Mouse (Mus musculus): ENCODE results near the gene Ifrd2.

Gene Ifrd2

GRCm38 (mm10) chr9:107599842-107600241, 12.4 kb downstream of the Ifrd2 start:
- no peak for DNase-seq (ENCODE audit: low spot score)

- no peak for DNase-seq (ENCODE audit: low spot score)
Measured at GRCm38 (mm10) chr9:107600745-107601144, 13.3 kb downstream of the Ifrd2 start.

GRCm38 (mm10) chr9:107601275-107601674, 13.8 kb downstream of the Ifrd2 start:
- no peak for DNase-seq (ENCODE audit: low spot score)

- peak; percentile 88 for DNase-seq (ENCODE audit: low spot score)
Measured at GRCm38 (mm10) chr9:107602068-107602648, 14.7 kb downstream of the Ifrd2 start.

- DNase-seq (ENCODE audit: low spot score): no peak
Measured at GRCm38 (mm10) chr9:107603251-107603650, 15.8 kb downstream of the Ifrd2 start.

- no peak for DNase-seq (ENCODE audit: low spot score)
Measured at GRCm38 (mm10) chr9:107605041-107605661, 17.7 kb downstream of the Ifrd2 start.

- no peak for DNase-seq (ENCODE audit: low spot score)
Measured at GRCm38 (mm10) chr9:107606591-107606990, 19.1 kb downstream of the Ifrd2 start.

- no peak for DNase-seq (ENCODE audit: low spot score)
Measured at GRCm38 (mm10) chr9:107607036-107607435, 19.6 kb downstream of the Ifrd2 start.

GRCm38 (mm10) chr9:107607653-107608245, 20.3 kb downstream of the Ifrd2 start:
- DNase-seq (ENCODE audit: low spot score): no peak

- DNase-seq (ENCODE audit: low spot score): no peak
Measured at GRCm38 (mm10) chr9:107608741-107609432, 21.4 kb downstream of the Ifrd2 start, which contains the start of gene Sema3b. Sema3b (minus strand) TSS chr9:107609229.

- DNase-seq (ENCODE audit: low spot score): no peak
Measured at GRCm38 (mm10) chr9:107609433-107609830, 22.0 kb downstream of the Ifrd2 start.

- no peak for DNase-seq (ENCODE audit: low spot score)
Measured at GRCm38 (mm10) chr9:107611456-107612190, 24.2 kb downstream of the Ifrd2 start.

- peak; percentile 94 for DNase-seq (ENCODE audit: low spot score)
Measured at GRCm38 (mm10) chr9:107612191-107612944, 24.9 kb downstream of the Ifrd2 start.

GRCm38 (mm10) chr9:107612945-107613569, 25.6 kb downstream of the Ifrd2 start:
- no peak for DNase-seq (ENCODE audit: low spot score)

GRCm38 (mm10) chr9:107615035-107615434, 27.6 kb downstream of the Ifrd2 start:
- DNase-seq (ENCODE audit: low spot score): no peak

GRCm38 (mm10) chr9:107617461-107617860, 30.0 kb downstream of the Ifrd2 start:
- DNase-seq (ENCODE audit: low spot score): no peak

- no peak for DNase-seq (ENCODE audit: low spot score)
Measured at GRCm38 (mm10) chr9:107618098-107618497, 30.7 kb downstream of the Ifrd2 start.

GRCm38 (mm10) chr9:107618778-107619545, 31.5 kb downstream of the Ifrd2 start:
- DNase-seq (ENCODE audit: low spot score): no peak

GRCm38 (mm10) chr9:107619546-107619879, 32.1 kb downstream of the Ifrd2 start:
- DNase-seq (ENCODE audit: low spot score): no peak

GRCm38 (mm10) chr9:107620954-107621353, 33.5 kb downstream of the Ifrd2 start:
- DNase-seq (ENCODE audit: low spot score): no peak

Measured in c-Kit-positive CD71-positive TER-119-positive erythroid progenitor cells, embryonic 14.5 days (primary cell).